Mouse (Mus musculus) kidney, postnatal 36 days (tissue): ENCODE measurements around the gene Kbtbd6.

Source experiments
- DNase-seq, 2 experiments: peaks; one replicate each; pipeline ENCODE4 v3.0.0; 2021 to 2022; ENCODE audit warnings: mixed read lengths in 2 of 2

Gene Kbtbd6

DNA sequence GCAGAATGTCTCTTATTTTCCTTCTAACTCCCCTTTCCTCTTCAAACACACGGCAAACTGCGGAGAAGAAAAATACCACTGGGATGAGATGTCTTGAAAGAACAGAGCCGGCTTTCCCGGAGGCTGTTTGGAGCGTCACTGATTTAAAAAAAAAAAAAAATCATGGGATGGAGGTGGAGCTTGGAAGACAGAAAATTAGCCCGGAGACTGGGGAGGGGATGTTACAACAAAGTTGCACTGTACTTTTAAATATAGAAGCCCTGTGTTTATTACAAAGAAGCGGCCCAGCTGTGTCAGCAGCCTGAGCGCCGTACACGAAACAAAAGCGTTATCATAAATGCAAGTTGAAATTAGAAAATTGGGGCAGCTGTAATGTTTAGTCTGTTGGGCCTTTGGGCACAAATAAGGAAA, 30.6 kb downstream of the Kbtbd6 start:
- peak; percentile 53 to 71 for DNase-seq

DNA sequence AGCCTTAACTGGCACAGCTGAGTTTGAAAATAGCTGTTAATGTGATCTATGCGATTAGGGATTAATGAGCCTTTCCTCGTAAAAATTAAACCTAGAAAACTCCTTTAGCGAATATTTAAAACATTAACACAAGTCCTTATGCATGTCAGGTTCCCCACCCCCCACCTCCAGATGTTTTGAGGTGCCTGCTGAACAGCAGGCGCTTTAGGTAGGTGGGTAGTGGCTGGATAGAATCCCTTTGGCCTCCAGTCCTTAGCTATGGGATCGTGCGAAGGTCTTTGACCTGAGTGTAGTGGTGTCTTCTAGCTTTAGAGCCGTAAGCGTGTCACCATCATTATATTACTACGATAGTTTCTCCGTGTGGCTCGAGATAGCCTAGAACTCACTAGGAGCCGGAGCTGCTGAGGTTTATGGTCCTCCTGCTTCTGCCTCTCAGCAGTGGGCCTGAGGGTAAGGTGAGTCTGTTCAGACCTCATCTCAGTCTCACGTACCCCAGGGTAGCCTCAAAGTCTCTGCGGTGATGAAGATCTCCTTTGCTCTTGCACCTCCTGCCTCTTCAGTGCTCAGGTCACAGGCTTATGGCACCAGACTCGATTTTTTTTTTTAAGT, 31.2 kb downstream of the Kbtbd6 start:
- DNase-seq, result peak in 1 of 2 experiments; percentile 39

DNA sequence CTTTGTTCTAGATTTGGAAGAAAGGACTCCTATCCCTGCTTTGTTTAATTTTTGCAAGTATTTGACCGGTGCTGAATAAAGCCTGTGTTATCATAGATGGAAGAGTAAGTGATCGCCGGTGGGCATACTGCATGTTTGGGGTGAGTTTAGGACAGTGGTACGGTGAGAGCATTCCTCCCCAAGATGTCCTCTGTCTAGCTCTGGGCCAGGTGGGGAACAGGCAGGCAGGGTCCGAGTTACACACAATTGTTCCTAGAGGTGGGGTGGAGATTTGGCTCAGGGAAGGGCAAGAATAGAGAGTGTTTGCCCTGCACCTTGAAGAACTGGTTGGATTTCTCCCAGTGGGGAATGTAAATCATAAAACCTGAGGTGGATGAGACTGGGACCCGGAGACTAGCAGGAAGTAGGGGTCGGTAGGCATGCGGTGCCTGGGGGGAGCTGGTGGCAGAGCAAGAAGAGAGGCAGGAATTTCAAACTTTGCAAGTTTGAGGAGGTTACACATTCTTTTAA, 32.0 kb downstream of the Kbtbd6 start:
- no peak for DNase-seq

DNA sequence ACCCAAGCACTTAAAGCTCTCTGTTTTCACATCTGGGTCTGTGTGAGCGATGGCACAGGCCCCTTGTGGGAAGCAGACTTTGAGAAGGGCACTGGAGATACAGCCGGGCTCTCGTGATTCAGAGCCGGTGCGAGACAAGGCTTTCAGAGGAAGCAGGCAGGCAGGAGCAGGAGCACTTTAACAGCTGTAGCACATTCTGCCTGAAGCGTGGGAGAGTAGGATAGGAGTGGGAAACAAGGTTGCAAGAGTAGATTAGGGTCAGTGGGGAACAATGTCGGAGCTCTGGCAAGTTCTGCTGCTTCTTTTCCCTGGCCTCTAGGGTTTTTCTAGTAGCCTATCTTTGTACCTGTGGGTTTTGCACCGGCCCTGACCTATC, 35.0 kb downstream of the Kbtbd6 start:
- peak in 1 of 2 experiments; percentile 38 for DNase-seq

DNA sequence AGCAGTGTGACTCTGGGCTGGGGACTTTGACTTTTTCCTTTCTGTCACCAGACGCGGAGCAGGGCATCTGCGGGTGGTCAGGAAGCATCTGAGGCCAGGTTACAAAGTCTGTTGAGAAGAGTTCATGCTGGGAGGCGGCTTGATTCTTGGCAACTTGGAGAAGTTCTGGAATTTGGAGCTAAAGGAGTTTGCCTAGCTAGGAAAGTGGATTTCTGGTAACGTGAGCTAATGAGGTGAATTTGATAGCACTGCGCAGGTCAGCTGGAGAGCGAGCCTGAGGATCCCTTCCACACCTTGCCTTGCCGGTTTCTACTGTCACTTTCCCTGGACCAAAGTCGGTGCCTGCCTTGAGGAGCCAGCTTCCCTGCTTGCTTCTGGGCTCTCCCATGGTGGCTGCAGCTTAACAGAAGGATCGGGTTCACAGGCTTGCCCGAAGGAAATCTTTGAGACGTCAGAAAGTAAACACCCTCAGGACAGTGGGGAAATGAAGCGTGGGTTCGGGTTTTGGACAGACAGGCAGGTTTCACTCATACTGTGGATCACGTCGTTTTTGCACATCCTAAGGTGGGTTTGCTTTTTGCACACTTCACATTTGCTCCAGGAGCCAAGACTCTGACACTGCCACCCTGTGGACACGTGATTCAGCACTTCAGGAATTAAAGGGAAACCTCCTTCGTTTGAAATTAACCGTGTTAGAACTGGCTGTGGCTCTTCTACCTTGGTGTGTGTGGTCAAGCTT, 35.5 kb downstream of the Kbtbd6 start:
- DNase-seq, result peak; percentile 78 to 84

DNA sequence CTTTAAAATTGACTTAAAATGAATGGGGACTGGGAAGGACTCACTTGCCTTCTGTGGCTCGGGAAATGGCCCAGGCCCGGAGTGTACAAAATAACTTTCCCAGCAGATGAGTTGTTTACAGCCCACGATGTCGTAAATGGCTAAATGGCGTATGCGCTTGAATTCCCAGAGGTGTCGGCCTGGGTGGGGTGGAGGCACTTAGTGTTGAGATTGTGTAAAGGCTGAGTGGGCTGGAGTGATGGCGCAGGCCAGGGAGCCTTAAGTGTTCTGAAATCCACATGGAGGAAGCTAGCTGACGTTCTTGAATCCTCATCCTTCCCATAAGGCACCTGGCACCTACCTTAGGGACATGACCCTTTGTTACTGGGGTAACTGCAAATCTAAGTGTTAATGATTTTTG, 36.9 kb downstream of the Kbtbd6 start:
- DNase-seq, result peak in 1 of 2 experiments; percentile 38

DNA sequence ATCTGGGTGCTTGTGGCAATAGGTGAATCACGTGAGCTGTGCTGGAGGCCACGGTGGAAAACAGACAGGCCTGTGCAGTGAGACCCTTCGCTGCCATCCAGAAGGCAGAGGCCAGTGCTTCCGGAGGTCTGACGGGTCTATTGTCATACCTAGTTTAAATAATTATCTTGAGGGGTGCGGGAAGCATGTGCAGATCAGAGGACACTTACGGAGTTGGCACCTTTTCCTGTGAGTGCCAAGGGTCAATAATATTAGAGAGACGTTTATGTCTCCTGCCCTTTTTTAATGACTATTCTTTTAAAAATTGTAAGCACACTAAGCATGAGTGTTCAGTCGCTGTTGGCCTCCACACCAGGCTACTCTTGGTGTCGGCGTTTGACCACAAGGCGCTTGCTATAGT, 37.5 kb downstream of the Kbtbd6 start:
- DNase-seq, result peak; percentile 47 to 48

DNA sequence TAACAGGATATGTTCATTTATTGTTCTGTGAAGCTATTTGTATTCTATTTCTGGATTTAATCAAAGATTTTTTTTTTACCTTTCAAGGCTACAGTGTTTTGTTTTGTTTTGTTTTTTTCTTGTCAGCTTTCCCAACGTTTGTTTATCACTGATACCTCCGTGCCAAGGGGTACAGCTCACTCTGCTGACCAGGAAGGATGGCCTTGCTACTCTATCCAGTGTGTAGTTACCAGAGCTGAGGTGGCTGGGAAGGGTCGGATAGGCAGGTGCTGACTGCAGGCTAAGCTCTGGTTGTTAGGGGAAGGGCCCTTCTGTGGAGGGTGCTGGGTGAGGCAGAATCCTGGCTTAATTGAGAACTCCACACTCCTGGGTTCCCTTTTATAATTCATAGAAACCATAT, 38.6 kb downstream of the Kbtbd6 start:
- DNase-seq, result no peak

DNA sequence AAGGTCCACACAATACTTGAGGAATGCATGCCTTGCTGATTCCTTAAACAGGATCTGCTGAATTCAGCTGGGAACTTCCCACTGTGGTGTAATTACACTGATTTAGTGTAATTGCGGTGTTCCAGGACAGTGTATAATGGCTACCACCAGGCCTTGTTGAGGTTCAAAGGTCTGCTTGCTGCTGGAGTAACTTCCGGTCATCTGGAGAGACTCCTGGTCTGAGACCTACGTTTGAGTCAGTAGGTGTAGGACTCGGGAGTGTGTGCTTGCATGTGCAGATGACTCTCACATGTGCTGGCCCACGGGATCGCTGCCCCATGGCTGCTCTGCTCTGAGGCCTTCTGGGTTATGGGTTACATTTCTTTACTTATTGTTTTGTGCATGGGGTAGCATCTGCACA, 42.7 kb downstream of the Kbtbd6 start:
- DNase-seq, result no peak

DNA sequence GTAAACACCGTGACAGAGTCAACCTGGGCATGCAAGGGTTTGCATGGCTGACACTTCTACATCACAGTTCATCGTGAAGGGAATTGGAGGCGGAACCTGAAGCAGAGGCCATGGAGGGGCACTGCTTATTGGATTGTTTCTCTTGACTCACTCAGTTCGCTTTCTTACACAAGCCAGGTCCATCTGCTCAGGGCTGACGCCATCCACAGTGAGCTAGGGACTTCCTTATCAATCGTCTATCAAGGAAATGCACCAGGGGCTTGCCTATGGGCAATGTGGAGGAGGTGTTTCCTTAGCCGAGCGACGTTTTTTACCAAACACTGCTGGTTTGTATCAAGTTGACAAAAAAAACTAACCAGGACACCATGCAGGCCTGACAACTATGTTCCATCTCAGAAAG, 47.7 kb downstream of the Kbtbd6 start:
- DNase-seq, result no peak

DNA sequence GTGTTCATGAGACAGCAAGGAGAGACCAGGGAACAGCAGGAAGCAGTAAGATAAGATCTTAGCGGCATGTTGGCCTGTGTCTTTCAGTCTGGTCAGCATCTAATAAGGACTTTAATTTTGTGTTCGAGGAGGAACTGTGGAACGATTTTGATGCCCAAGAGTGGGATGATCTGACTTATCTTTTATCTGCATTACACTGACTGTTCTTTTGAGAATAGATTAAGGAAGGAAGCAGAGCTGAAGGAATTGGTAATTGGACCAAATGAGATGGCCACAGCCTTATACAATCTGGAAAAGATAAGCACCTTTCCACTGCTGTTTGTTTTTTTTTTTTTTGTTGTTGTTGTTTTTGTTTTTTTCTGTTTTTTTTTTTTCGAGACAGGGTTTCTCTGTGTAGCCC, 49.1 kb downstream of the Kbtbd6 start:
- no peak for DNase-seq

DNA sequence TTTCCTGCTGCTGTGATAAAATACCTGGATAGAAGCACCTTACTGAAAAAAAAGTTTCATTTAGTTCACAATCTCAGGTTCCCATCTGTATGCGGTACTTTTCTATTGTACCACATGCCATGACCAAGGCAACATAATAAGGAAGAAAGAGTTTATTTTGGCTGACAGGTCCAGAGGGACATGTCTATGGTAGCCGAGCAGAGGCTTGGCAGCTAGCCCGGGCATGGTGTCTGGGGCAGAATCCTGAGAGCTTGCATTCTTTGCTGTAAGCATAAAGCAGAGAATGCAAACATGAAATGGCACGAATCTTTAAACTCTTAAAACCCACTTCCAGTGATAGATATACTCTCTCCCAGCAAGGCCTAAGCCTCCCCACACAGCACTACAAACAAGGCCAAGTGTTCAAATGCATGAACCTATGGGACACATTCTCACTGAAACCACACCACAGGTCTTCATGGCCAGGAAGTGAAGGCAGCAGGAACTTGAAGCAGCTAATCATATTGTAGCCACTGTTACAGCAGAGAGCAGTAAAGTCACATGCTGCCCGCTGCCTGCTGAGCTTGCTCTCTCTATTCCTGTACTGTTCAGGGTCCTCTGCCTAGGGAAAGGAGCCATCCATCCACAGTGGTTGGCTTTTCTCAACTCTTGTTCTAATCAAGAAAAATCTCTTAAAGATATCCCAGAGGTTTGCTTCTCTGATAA, 51.9 kb downstream of the Kbtbd6 start:
- peak; percentile 71 to 85 for DNase-seq
